Mouse (Mus musculus): Measurements from ENCODE around the gene Fnbp1.

Gene Fnbp1

GRCm38 (mm10) chr2:31025458-31025857 is 116.3 kb downstream of the Fnbp1 start:
- DNase-seq (ENCODE audit: low spot score in 2 of 2) = no peak

GRCm38 (mm10) chr2:31024618-31025370 is 117.0 kb downstream of the Fnbp1 start:
- DNase-seq (ENCODE audit: low spot score in 2 of 2) = peak in 1 of 2 experiments; percentile 70

- no peak for DNase-seq (ENCODE audit: low spot score in 2 of 2)
Observed at GRCm38 (mm10) chr2:31023940-31024339, 117.9 kb downstream of the Fnbp1 start.

- no peak for DNase-seq (ENCODE audit: low spot score in 2 of 2)
Observed at GRCm38 (mm10) chr2:31020202-31020601, 121.6 kb downstream of the Fnbp1 start.

- no peak for DNase-seq (ENCODE audit: low spot score in 2 of 2)
Observed at GRCm38 (mm10) chr2:31019011-31019410, 122.8 kb downstream of the Fnbp1 start.

GRCm38 (mm10) chr2:31018519-31018918 is 123.3 kb downstream of the Fnbp1 start:
- no peak for DNase-seq (ENCODE audit: low spot score in 2 of 2)

GRCm38 (mm10) chr2:31017625-31018317 is 124.0 kb downstream of the Fnbp1 start:
- DNase-seq (ENCODE audit: low spot score in 2 of 2) = no peak

GRCm38 (mm10) chr2:31013371-31014120 is 128.3 kb downstream of the Fnbp1 start:
- no peak for DNase-seq (ENCODE audit: low spot score in 2 of 2)

GRCm38 (mm10) chr2:31007208-31007607 is 134.6 kb downstream of the Fnbp1 start:
- no peak for DNase-seq (ENCODE audit: low spot score in 2 of 2)

- no peak for DNase-seq (ENCODE audit: low spot score in 2 of 2)
Observed at GRCm38 (mm10) chr2:31006434-31006833, 135.4 kb downstream of the Fnbp1 start.

- no peak for DNase-seq (ENCODE audit: low spot score in 2 of 2)
Observed at GRCm38 (mm10) chr2:31005453-31005852, 136.4 kb downstream of the Fnbp1 start.

GRCm38 (mm10) chr2:31002857-31003256 is 139.0 kb downstream of the Fnbp1 start:
- no peak for DNase-seq (ENCODE audit: low spot score in 2 of 2)

- DNase-seq (ENCODE audit: low spot score in 2 of 2) = no peak
Observed at GRCm38 (mm10) chr2:30998443-30999260, 143.2 kb downstream of the Fnbp1 start.

GRCm38 (mm10) chr2:30995432-30995996 is 146.3 kb downstream of the Fnbp1 start:
- DNase-seq (ENCODE audit: low spot score in 2 of 2) = no peak

- DNase-seq (ENCODE audit: low spot score in 2 of 2) = no peak
Observed at GRCm38 (mm10) chr2:30994853-30995252, 147.0 kb downstream of the Fnbp1 start.

GRCm38 (mm10) chr2:30990221-30990620 is 151.6 kb downstream of the Fnbp1 start:
- no peak for DNase-seq (ENCODE audit: low spot score in 2 of 2)

- DNase-seq (ENCODE audit: low spot score in 2 of 2) = no peak
Observed at GRCm38 (mm10) chr2:30985111-30986020, 156.4 kb downstream of the Fnbp1 start.

- peak in 1 of 2 experiments; percentile 24 for DNase-seq (ENCODE audit: low spot score in 2 of 2)
Observed at GRCm38 (mm10) chr2:30983024-30983423, 158.8 kb downstream of the Fnbp1 start.

- DNase-seq (ENCODE audit: low spot score in 2 of 2) = peak; percentile 95 to 98
Observed at GRCm38 (mm10) chr2:30981790-30982513, 159.9 kb downstream of the Fnbp1 start, which contains the start of the genes BC005624 and Usp20. Gene BC005624 (minus strand): TSS chr2:30982201. Gene Usp20 (plus strand): TSS chr2:30982279.
